Mouse (Mus musculus) liver, embryonic 16.5 days (tissue): ENCODE results near the gene Bcl6b. TPM values are rescaled to one million over a fixed set of nuclear protein-coding genes. Genes with fewer than 3 reads are reported as not detected.

ENCODE experiments used
- ATAC-seq: fragments of 200-750 bp; cut with Nextera tagmentation; 2 replicates; pipeline ENCODE4 v1.8.0; 2017; ENCODE audit warnings: low read depth, mild to moderate bottlenecking, moderate number of reproducible peaks, moderate library complexity
- H3K27ac ChIP-seq: fragments of 300-500 bp; sonication (generic); 2 replicates; pipeline ENCODE4 v1.5.1; 2014; ENCODE audit warnings: mild to moderate bottlenecking, low read length
- H3K27me3 ChIP-seq: fragments of 300-500 bp; sonication (generic); 2 replicates; pipeline ENCODE4 v1.6.1; 2014; ENCODE audit warnings: low read depth, low read length, mixed read lengths; ENCODE audit not compliant: control insufficient read depth, insufficient read depth
- H3K36me3 ChIP-seq: fragments of 300-500 bp; sonication (generic); 2 replicates; pipeline ENCODE4 v1.6.1; 2014; ENCODE audit warnings: mild to moderate bottlenecking; ENCODE audit not compliant: control insufficient read depth, insufficient read depth
- H3K4me1 ChIP-seq: fragments of 300-500 bp; sonication (generic); 2 replicates; pipeline ENCODE4 v1.6.1; 2014; ENCODE audit warnings: low read depth, low read length, mixed read lengths; ENCODE audit not compliant: control insufficient read depth
- H3K4me2 ChIP-seq: fragments of 300-500 bp; sonication (generic); 2 replicates; pipeline ENCODE4 v1.6.1; 2014; ENCODE audit warnings: low read depth, low read length, mixed read lengths
- H3K4me3 ChIP-seq: fragments of 300-500 bp; sonication (generic); 2 replicates; pipeline ENCODE4 v1.5.1; 2014; ENCODE audit warnings: low read depth, mild to moderate bottlenecking, low read length
- H3K9ac ChIP-seq: fragments of 300-500 bp; sonication (generic); 2 replicates; pipeline ENCODE4 v1.6.1; 2014; ENCODE audit warnings: low read depth, low read length
- H3K9me3 ChIP-seq: fragments of 300-500 bp; sonication (generic); replicated peaks from 2 replicates; pipeline ENCODE4 v1.6.1; 2016; ENCODE audit warnings: low read length; ENCODE audit not compliant: control insufficient read depth
- WGBS: fragments of 180-500 bp; shearing (Covaris S2); extraction: QIAGEN DNeasy Blood & Tissue Kit; methylation state at CpG from one replicate; pipeline ENCODE4 v1.1.7; 2014; ENCODE audit not compliant: insufficient replicate concordance; 5-methylcytosine and 5-hydroxymethylcytosine counted together
- polyA plus RNA-seq: library from polyadenylated mRNA; unstranded; fragments of >200 nt; fragmentation: Nextera tagmentation; extraction: Ambion mirVana; gene quantifications from 2 replicates; pipeline ENCODE4 v1.2.1, GENCODE M21; 2015

Gene Bcl6b
- polyA plus RNA-seq, 1 experiment from 2014 or later: 2.3 TPM

DNA sequence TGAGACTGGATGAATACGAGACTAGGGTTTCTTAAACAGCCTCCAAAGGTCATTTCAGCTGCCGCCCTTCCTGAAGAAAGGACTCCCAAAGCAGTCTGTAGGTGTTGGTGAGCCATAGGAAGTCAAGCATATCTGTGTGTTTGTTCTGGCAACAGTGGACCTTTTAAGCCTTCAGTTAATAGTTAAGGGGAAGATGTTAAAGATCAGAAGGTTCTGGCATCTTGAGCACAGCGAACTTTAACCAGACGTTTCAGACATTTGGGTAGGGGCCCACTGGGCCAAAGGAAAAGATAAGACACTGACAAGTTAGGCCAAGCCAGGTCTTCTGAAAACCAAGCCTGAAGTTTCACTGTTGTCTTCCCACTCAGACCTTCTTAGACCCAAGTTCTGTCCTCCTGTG is 11.6 kb downstream of the Bcl6b start:
- no peak overlapping the region for H3K4me2 ChIP-seq
- H3K4me1 ChIP-seq: peaks cover 29% of the 10 kb centered on the region
- no peak overlapping the region for H3K9ac ChIP-seq
- H3K27me3 ChIP-seq: peaks cover 32% of the 10 kb centered on the region
- H3K9me3 ChIP-seq: no peaks in the 10 kb centered on the region
- no peak for ATAC-seq
- no peaks in the 10 kb centered on the region for H3K36me3 ChIP-seq
- WGBS: 57% methylated on average over 4 of the region's 4 CpGs
- no peak overlapping the region for H3K4me3 ChIP-seq
- no peak overlapping the region for H3K27ac ChIP-seq

DNA sequence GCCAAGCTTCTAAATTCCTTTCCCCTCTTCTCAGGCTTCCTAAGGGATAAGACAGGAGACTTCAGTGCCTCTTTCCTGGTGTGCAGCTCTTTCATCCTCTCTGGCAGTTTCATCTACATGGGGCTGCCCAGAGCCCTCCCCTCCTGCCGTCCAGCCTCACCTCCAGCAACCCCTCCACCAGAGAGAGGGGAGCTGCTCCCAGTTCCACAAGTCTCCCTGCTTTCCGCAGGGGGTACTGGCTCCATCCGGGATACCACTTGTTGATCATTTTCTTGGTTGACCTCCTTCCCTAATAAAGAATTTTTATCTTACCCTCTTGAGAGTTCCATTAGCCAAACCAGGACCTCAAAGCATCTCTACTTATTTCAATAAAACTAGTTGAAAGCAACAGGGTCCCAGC is 13.5 kb downstream of the Bcl6b start:
- H3K9ac ChIP-seq: no peak overlapping the region
- ATAC-seq: no peak
- no peak overlapping the region for H3K4me3 ChIP-seq
- no peak overlapping the region for H3K4me2 ChIP-seq
- no peaks in the 10 kb centered on the region for H3K9me3 ChIP-seq
- peaks cover 44% of the 10 kb centered on the region for H3K27me3 ChIP-seq
- H3K4me1 ChIP-seq: peaks cover 18% of the 10 kb centered on the region
- 68% methylated on average over 3 of the region's 3 CpGs for WGBS
- no peak overlapping the region for H3K27ac ChIP-seq
- no peaks in the 10 kb centered on the region for H3K36me3 ChIP-seq

DNA sequence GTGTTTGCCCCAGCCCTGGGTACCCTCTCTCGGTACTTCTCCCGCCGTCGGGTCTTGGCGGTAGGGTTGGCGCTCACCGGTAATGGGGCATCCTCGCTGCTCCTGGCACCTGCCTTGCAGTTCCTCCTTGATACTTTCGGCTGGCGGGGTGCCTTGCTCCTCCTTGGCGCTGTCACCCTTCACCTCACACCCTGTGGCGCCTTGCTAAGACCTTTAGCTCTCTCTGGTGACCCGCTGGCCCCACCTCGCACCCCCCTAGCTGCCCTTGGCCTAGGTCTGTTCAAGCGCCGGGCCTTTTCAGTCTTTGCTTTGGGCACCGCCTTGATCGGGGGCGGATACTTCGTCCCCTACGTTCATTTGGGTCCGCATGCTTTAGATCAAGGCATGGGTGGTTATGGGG is 14.3 kb downstream of the Bcl6b start:
- H3K27ac ChIP-seq: no peak overlapping the region
- H3K9me3 ChIP-seq: no peaks in the 10 kb centered on the region
- H3K4me2 ChIP-seq: no peak overlapping the region
- WGBS: 27% methylated on average over 22 of the region's 22 CpGs
- ATAC-seq: no peak
- peaks cover 44% of the 10 kb centered on the region for H3K27me3 ChIP-seq
- H3K4me1 ChIP-seq: peaks cover 14% of the 10 kb centered on the region
- no peaks in the 10 kb centered on the region for H3K36me3 ChIP-seq
- H3K4me3 ChIP-seq: no peak overlapping the region
- H3K9ac ChIP-seq: no peak overlapping the region

DNA sequence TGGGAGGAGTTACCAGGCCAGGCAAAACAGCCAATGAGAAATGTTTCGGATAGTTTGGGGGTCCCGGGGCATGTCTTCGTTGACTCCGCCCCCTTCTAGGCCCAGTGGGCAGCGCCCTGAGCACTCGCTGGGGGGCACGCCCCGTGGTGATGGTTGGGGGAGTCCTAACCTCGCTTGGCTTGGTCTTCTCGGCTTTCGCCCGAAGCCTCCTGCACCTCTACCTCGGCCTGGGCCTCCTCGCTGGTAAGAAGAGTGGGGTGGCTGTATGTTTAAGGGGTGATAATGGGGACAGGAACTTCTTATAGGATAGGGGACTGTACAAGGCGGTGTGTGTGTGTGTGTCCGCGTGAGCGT is 14.8 kb downstream of the Bcl6b start:
- H3K27me3 ChIP-seq: peaks cover 44% of the 10 kb centered on the region
- H3K4me1 ChIP-seq: peaks cover 10% of the 10 kb centered on the region
- peak overlapping the region; percentile 36; the same call in 1 of the 2 replicates for H3K4me3 ChIP-seq
- H3K27ac ChIP-seq: no peak overlapping the region
- no peak overlapping the region for H3K9ac ChIP-seq
- WGBS: 6% methylated on average over 18 of the region's 18 CpGs
- ATAC-seq: no peak
- H3K9me3 ChIP-seq: no peaks in the 10 kb centered on the region
- H3K4me2 ChIP-seq: peak overlapping the region; percentile 51
- no peaks in the 10 kb centered on the region for H3K36me3 ChIP-seq

DNA sequence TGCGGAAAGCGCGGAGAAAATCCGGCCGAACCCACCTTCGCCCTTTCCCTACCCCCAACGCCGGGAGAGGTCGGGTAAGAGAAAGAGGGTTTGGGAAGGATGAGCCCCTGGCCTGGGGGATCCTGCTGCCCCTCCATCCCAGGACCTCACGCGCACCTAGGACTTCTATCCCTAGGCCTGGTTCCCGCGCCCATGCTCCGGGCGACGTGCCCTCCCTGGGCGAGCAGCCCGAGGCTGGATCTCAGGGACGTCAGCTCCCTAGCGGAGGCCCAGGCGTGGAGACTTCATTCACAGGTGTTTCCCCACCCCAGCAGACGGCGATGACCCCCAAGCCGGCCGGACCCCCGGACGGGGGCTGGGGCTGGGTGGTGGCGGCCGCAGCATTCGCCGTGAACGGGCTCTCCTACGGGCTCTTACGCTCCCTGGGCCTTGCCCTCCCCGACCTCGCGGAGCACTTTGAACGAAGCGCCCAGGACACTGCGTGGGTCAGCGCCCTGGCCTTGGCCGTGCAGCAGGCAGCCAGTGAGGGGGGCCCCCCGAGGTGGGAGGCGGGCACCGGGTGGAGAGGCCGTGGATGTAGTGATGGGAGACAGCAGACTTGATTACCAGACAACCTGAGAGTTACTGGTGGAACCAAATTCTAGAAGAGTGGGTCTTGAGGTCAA is 15.3 kb downstream of the Bcl6b start:
- H3K36me3 ChIP-seq: no peaks in the 10 kb centered on the region

DNA sequence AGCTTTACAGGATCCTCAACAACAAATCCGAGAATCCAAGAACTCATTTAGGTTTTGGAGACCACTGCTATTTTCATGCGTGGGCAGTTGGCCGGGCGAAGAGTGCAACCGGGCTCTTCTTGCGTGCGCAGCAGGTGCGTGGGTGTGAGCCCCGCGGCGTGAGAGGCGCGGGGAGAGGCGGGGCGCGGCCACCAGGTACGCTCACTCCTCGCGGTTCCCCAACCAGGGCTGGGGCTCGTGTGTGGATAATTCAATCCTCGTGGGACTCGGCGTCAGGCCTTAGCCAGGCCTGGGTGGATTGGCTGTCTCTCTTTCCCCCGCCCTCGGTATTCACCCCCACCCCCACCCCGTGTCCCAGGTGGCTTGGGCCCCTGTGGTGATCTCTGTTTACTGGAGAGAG is 15.9 kb downstream of the Bcl6b start:
- no peaks in the 10 kb centered on the region for H3K36me3 ChIP-seq
- no peak overlapping the region for H3K27ac ChIP-seq
- no peak for ATAC-seq
- peaks cover 44% of the 10 kb centered on the region for H3K27me3 ChIP-seq
- H3K9ac ChIP-seq: no peak overlapping the region
- peak overlapping the region; percentile 36 for H3K4me3 ChIP-seq
- peak overlapping the region; percentile 51 for H3K4me2 ChIP-seq
- peaks cover 8% of the 10 kb centered on the region for H3K4me1 ChIP-seq
- H3K9me3 ChIP-seq: no peaks in the 10 kb centered on the region
- WGBS: 12% methylated on average over 26 of the region's 26 CpGs

More for the DNA sequence above, 15.3 kb downstream of the Bcl6b start:
- WGBS: 1% methylated on average over 46 of the region's 46 CpGs
- Histone ChIP-seq H3K9me3 (no peaks in the 10 kb centered on the region), H3K27me3 (peaks cover 44% of the 10 kb centered on the region), H3K4me2 (peak overlapping the region; percentile 51), H3K4me3 (peak overlapping the region; percentile 36), H3K9ac (no peak overlapping the region), H3K27ac (no peak overlapping the region), H3K4me1 (peaks cover 8% of the 10 kb centered on the region)
- peak; percentile 24; the same call in 1 of the 2 replicates for ATAC-seq

DNA sequence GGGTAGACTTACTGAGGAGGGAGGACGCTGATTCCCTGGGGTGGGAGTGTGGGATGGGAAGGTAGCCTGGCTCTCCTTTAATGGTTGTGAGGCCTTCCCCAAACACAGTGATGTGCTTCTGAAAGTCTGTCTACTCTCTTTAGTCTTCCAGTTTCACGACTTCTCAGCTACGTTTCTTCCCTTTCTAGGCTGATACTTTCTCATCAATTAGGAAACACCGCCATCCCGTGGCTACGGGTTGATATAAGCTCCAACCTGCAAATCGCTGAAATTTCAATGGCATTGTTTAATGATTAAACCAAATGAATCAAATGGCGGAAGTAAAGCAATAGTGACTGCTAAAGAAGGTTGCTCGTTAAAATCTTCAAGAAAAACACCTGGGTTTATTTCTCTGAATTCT is 16.7 kb downstream of the Bcl6b start:
- H3K4me3 ChIP-seq: no peak overlapping the region
- ATAC-seq: no peak
- H3K4me2 ChIP-seq: no peak overlapping the region
- no peak overlapping the region for H3K27ac ChIP-seq
- H3K27me3 ChIP-seq: peaks cover 44% of the 10 kb centered on the region
- 9% methylated on average over 9 of the region's 9 CpGs for WGBS
- no peaks in the 10 kb centered on the region for H3K9me3 ChIP-seq
- peaks cover 8% of the 10 kb centered on the region for H3K4me1 ChIP-seq
- H3K36me3 ChIP-seq: no peaks in the 10 kb centered on the region
- H3K9ac ChIP-seq: no peak overlapping the region

DNA sequence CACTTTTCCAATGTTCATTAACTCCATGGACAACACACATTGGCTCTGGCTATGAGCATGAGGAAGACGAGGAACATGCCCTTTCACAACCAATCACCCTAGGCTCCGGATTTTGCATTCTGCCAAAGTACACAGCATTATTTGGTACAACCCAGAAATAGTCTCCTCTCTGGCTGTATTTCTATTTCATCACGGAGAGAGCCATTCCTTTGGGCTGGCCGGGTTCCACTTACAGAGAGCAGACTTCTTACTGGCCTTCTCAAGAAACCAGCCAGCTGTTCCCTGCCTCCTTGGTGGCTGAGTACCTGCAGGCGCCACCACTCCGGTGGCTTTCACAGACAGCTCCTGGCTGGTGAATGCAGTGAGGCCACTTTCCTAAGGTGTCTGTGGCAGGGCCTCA is 17.2 kb downstream of the Bcl6b start, which contains the start of gene Slc16a11:
Slc16a11 (plus strand) TSS at position 330 of the 400 bp plus-strand sequence.
- H3K9me3 ChIP-seq: no peaks in the 10 kb centered on the region
- H3K4me1 ChIP-seq: peaks cover 8% of the 10 kb centered on the region
- peaks cover 44% of the 10 kb centered on the region for H3K27me3 ChIP-seq
- no peak for ATAC-seq
- H3K9ac ChIP-seq: no peak within 1 kb of the TSS
- no peak within 1 kb of the TSS for H3K4me3 ChIP-seq
- WGBS: 54% methylated on average over 6 of the region's 6 CpGs
- H3K36me3 ChIP-seq: no peaks in the 10 kb centered on the region
- no peak within 1 kb of the TSS for H3K4me2 ChIP-seq
- no peak within 1 kb of the TSS for H3K27ac ChIP-seq

DNA sequence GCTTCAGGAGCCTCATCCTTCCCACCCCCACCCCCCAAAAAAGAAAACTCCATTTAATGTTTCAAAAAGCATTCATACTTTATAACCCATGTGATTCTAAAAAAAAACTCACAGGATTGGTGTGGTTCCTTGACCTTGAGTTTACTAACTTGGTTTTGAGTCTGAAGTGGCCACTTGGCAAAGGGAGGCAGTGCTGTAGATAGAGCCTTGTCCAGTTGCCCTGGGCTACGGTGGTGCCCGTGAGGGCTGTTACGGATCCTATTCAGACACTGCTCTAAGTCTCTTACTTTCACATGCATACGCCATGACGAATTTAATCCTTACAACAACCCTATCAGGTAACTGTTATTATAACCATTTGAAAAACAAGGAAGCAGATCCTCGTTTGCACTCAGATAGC is 17.6 kb downstream of the Bcl6b start:
- no peaks in the 10 kb centered on the region for H3K9me3 ChIP-seq
- no peak overlapping the region for H3K4me3 ChIP-seq
- WGBS: 71% methylated on average over 6 of the region's 6 CpGs
- no peaks in the 10 kb centered on the region for H3K36me3 ChIP-seq
- H3K4me1 ChIP-seq: peaks cover 8% of the 10 kb centered on the region
- peaks cover 44% of the 10 kb centered on the region for H3K27me3 ChIP-seq
- no peak overlapping the region for H3K9ac ChIP-seq
- H3K4me2 ChIP-seq: no peak overlapping the region
- ATAC-seq: no peak
- no peak overlapping the region for H3K27ac ChIP-seq
